Mouse (Mus musculus): Measurements from ENCODE around the gene Klk1. TPM values are rescaled to one million over a fixed set of nuclear protein-coding genes. Genes with fewer than 3 reads are reported as not detected.
"Not testable (repeated sequence)": the region's sequence is repeated elsewhere in the genome, so short reads cannot be mapped to it uniquely, and the experiment has no call there.

Gene Klk1
- polyA plus RNA-seq (2015; fragmentation: Nextera tagmentation; extraction: Ambion mirVana): 0.25 TPM in 1 of 2 replicates, not detected in the other

DNA sequence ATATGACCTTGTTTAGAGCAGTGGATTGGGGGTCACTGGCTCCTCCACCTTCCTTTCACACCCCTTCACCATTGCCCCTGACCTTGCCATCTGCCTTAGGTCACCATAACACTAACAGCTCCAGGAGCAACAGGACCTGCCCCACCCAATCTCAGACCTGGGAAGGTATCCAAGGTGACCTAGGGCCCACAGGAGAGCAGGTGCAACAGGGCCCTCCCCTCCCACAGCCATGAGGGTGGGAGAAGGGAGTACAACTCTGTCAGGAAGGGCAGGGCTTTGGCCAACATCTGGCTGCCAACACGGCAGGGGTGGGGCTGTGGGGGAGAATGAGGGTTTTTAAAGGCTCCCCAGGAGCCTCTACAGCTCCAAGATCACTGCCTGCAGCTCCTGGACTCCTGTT, at the start of gene Klk1:
TSS of gene Klk1 (plus strand) at position 285 of the 400 bp plus-strand sequence.
- WGBS: 45% methylated on average over 1 of the region's 1 CpGs
- H3K4me2 ChIP-seq (ENCODE audit: low read depth, low read length): no peak within 1 kb of the TSS
- H3K9ac ChIP-seq (ENCODE audit: low read length): no peak within 1 kb of the TSS
- H3K27me3 ChIP-seq (ENCODE audit: control insufficient read depth, insufficient read depth, low read length): no peaks in the 10 kb centered on the region; the same call in 1 of the 2 replicates
- ATAC-seq (replicated peaks; ENCODE audit: extremely low read depth, insufficient read depth, low FRiP score): no peak
- no peaks in the 10 kb centered on the region for H3K36me3 ChIP-seq (ENCODE audit: control insufficient read depth, insufficient read depth)
- H3K27ac ChIP-seq (ENCODE audit: low read length): no peak within 1 kb of the TSS
- H3K9me3 ChIP-seq (replicated peaks; ENCODE audit: control insufficient read depth, low read length): no peaks in the 10 kb centered on the region
- H3K4me3 ChIP-seq (ENCODE audit: low read length): no peak within 1 kb of the TSS
- H3K4me1 ChIP-seq (ENCODE audit: control insufficient read depth, insufficient read depth, low read length): no peaks in the 10 kb centered on the region

DNA sequence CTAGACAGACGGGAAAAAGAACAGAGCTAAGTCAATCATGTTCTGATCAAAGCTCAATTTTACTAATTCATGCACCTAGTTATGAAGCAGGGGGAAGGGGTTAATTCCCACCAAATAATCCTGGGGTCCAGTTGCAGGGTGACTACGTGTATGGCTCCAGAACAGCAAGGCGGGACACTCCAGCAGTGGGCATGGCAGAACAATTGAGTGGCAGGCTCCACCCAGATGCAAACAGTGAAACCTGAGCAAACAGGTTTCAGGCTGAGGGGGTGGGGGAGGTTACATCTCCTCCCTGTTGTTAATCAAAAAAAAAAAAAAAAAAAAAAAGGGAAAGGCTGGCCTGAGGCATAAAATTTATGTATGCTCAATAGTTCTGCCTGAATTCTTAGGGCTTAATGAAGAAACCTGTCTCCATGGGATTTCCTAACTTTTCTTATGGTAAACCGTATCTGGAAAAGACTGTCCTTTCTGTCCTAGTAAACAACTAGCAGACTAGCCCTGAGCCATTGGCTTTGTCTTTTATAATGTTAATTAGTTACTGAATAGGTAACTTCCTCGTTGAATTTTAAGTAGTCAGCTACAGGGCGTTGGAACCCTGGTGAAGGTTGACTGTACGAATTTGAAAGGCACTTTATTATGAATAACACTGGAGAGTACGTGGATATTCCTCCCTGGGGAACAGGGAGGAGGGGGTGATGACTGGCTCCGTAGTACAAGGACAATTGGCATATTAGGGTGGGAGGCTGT, 45.7 kb upstream of the Klk1 start:
- H3K4me2 ChIP-seq (ENCODE audit: low read depth, low read length): no peak overlapping the region
- WGBS: 73% methylated on average over 9 of the region's 9 CpGs

DNA sequence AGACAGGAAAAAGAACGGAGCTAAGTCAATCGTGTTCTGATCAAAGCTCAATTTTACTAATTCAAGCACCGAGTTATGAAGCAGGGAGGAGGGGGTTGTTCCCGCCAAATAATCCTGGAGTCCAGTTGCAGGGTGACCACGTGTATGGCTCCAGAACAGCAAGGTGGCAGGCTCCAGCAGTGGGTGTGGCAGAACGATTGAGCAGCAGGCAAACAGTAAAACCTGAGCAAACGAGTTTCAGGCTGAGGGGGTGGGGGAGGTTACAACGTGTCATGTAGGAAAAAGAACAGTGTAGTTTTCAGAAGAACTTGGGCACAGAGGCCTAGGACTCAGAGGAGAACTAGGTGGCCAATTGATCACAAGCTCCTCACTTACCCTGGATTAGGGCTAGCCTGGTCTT, 38.6 kb upstream of the Klk1 start:
- H3K4me2 ChIP-seq (ENCODE audit: low read depth, low read length); H3K4me3 ChIP-seq (ENCODE audit: low read length); ATAC-seq (replicated peaks; ENCODE audit: extremely low read depth, insufficient read depth, low FRiP score); H3K9me3 ChIP-seq (replicated peaks; ENCODE audit: control insufficient read depth, low read length); H3K9ac ChIP-seq (ENCODE audit: low read length); H3K4me1 ChIP-seq (ENCODE audit: control insufficient read depth, insufficient read depth, low read length); H3K27me3 ChIP-seq (ENCODE audit: control insufficient read depth, insufficient read depth, low read length); H3K36me3 ChIP-seq (ENCODE audit: control insufficient read depth, insufficient read depth); H3K27ac ChIP-seq (ENCODE audit: low read length): not testable (repeated sequence)
- 58% methylated on average over 8 of the region's 8 CpGs for WGBS

More for the DNA sequence above, 45.7 kb upstream of the Klk1 start:
- Histone ChIP-seq H3K9me3 (replicated peaks; ENCODE audit: control insufficient read depth, low read length) (no peaks in the 10 kb centered on the region), H3K9ac (ENCODE audit: low read length) (no peak overlapping the region), H3K36me3 (ENCODE audit: control insufficient read depth, insufficient read depth) (no peaks in the 10 kb centered on the region), H3K27me3 (ENCODE audit: control insufficient read depth, insufficient read depth, low read length) (no peaks in the 10 kb centered on the region), H3K4me3 (ENCODE audit: low read length) (no peak overlapping the region), H3K4me1 (ENCODE audit: control insufficient read depth, insufficient read depth, low read length) (no peaks in the 10 kb centered on the region), H3K27ac (ENCODE audit: low read length) (no peak overlapping the region)
- ATAC-seq (replicated peaks; ENCODE audit: extremely low read depth, insufficient read depth, low FRiP score): no peak

DNA sequence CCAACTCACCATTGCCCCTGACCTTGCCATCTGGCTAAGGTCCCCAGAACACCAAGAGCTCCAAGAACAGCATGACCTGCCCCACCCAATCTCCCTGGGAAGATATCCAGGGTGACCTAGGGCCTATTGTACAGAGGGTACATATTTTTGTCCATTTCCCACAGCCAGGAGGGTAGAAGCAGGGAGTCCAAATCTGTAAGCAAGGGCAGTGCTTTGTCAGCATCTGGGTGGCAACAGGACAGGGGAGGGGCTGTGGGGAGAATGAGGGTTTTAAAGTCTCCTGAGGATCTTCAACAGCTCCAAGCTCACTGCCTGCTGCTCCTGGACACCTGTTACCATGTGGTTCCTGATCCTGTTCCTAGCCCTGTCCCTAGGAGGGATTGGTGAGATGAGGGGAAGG, 37.2 kb upstream of the Klk1 start, which contains the start of gene Klk1b24:
TSS of gene Klk1b24 (plus strand) at position 301 of the 400 bp plus-strand sequence.
- H3K4me1 ChIP-seq (ENCODE audit: control insufficient read depth, insufficient read depth, low read length); H3K9ac ChIP-seq (ENCODE audit: low read length); H3K9me3 ChIP-seq (replicated peaks; ENCODE audit: control insufficient read depth, low read length); H3K27ac ChIP-seq (ENCODE audit: low read length); H3K4me3 ChIP-seq (ENCODE audit: low read length); ATAC-seq (replicated peaks; ENCODE audit: extremely low read depth, insufficient read depth, low FRiP score); H3K36me3 ChIP-seq (ENCODE audit: control insufficient read depth, insufficient read depth); H3K4me2 ChIP-seq (ENCODE audit: low read depth, low read length); H3K27me3 ChIP-seq (ENCODE audit: control insufficient read depth, insufficient read depth, low read length): not testable (repeated sequence)

DNA sequence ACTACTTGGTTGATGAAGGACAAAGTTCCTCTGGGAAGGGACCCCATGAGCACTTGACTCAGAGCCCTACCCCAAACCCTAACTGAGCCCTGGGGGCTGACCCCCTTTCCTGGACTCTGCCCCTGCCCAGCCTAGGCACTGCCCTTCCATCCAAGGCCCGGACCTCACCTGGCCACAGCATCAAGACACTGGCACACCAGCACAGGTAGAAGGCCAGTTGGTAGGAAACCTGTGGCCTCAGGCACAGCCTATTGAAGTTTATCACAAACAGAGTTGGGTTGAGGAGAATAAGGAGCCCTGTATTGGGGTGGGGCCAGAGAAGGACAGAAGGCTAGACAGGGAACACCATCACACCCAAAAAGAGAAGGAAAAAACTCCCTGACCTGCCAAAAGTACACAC, 31.7 kb upstream of the Klk1 start:
- not testable (repeated sequence) for H3K4me3 ChIP-seq (ENCODE audit: low read length); H3K4me2 ChIP-seq (ENCODE audit: low read depth, low read length); H3K36me3 ChIP-seq (ENCODE audit: control insufficient read depth, insufficient read depth); H3K27ac ChIP-seq (ENCODE audit: low read length); H3K9ac ChIP-seq (ENCODE audit: low read length); ATAC-seq (replicated peaks; ENCODE audit: extremely low read depth, insufficient read depth, low FRiP score); H3K9me3 ChIP-seq (replicated peaks; ENCODE audit: control insufficient read depth, low read length); H3K4me1 ChIP-seq (ENCODE audit: control insufficient read depth, insufficient read depth, low read length); H3K27me3 ChIP-seq (ENCODE audit: control insufficient read depth, insufficient read depth, low read length)
- 78% methylated on average over 1 of the region's 1 CpGs for WGBS

DNA sequence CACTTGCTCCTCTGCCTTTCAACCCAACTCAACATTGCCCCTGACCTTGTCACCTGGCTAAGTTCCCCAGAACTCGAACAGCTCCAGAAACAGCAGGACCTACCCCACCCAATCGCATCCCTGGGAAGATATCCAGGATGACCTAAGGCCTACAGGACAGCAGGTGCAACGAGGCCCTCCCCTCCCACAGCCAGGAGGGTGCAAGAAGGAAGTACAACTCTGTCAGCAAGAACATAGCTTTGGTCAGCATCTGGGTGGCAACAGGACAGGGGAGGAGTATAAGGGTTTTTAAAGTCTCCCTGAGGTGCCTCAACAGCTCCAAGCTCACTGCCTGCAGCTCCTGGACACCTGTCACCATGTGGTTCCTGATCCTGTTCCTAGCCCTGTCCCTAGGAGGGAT, 27.3 kb upstream of the Klk1 start, which contains the start of gene Klk1b3:
TSS of gene Klk1b3 (plus strand) at position 301 of the 400 bp plus-strand sequence.
- no peaks in the 10 kb centered on the region for H3K9me3 ChIP-seq (replicated peaks; ENCODE audit: control insufficient read depth, low read length)
- H3K4me1 ChIP-seq (ENCODE audit: control insufficient read depth, insufficient read depth, low read length): no peaks in the 10 kb centered on the region
- no peak within 1 kb of the TSS for H3K4me2 ChIP-seq (ENCODE audit: low read depth, low read length)
- no peak within 1 kb of the TSS for H3K9ac ChIP-seq (ENCODE audit: low read length)
- no peaks in the 10 kb centered on the region for H3K36me3 ChIP-seq (ENCODE audit: control insufficient read depth, insufficient read depth)
- H3K27ac ChIP-seq (ENCODE audit: low read length): no peak within 1 kb of the TSS
- no peak within 1 kb of the TSS for H3K4me3 ChIP-seq (ENCODE audit: low read length)
- ATAC-seq (replicated peaks; ENCODE audit: extremely low read depth, insufficient read depth, low FRiP score): no peak
- no peaks in the 10 kb centered on the region for H3K27me3 ChIP-seq (ENCODE audit: control insufficient read depth, insufficient read depth, low read length)
- 47% methylated on average over 3 of the region's 3 CpGs for WGBS

DNA sequence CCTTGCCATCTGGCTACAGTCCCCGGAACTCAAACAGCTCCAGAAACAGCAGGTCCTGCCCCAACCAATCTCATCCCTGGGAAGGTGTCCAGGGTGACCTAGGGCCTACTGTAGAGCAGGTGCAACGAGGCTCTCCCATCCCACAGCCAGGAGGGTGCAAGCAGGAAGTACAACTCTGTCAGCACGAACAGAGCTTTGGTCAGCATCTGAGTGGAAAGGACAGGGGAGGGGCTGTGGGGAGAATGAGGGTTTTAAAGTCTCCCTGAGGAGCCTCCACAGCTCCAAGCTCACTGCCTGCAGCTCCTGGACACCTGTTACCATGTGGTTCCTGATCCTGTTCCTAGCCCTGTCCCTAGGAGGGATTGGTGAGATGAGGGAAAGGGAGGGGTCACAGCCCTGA, 18.0 kb upstream of the Klk1 start, which contains the start of gene Klk1b4:
TSS of gene Klk1b4 (plus strand) at position 301 of the 400 bp plus-strand sequence.
- H3K9me3 ChIP-seq (replicated peaks; ENCODE audit: control insufficient read depth, low read length); H3K27me3 ChIP-seq (ENCODE audit: control insufficient read depth, insufficient read depth, low read length); H3K4me2 ChIP-seq (ENCODE audit: low read depth, low read length); H3K4me1 ChIP-seq (ENCODE audit: control insufficient read depth, insufficient read depth, low read length); H3K9ac ChIP-seq (ENCODE audit: low read length); H3K36me3 ChIP-seq (ENCODE audit: control insufficient read depth, insufficient read depth); ATAC-seq (replicated peaks; ENCODE audit: extremely low read depth, insufficient read depth, low FRiP score); H3K4me3 ChIP-seq (ENCODE audit: low read length); H3K27ac ChIP-seq (ENCODE audit: low read length): not testable (repeated sequence)
- 46% methylated on average over 3 of the region's 3 CpGs for WGBS

DNA sequence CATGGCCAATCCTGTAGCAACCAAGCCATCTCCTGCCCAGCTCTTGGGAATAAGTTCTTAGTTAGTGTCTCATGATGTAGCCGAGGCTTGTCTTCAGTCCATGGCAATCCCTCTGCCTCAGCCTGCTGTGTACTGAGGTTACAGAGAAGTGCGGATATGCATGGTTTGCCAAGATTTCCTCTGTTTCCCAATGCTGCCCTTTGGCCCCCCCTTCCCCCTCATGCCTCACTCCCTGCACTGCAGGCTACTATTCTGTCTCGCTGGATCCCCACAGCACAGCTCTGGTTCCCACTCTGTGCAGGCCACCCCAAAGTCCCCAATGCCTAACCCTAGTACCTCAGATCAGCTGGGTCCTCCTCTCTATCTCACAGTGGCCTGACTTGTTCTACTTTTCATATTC, 16.9 kb upstream of the Klk1 start:
- ATAC-seq (replicated peaks; ENCODE audit: extremely low read depth, insufficient read depth, low FRiP score): no peak
- 61% methylated on average over 3 of the region's 3 CpGs for WGBS

DNA sequence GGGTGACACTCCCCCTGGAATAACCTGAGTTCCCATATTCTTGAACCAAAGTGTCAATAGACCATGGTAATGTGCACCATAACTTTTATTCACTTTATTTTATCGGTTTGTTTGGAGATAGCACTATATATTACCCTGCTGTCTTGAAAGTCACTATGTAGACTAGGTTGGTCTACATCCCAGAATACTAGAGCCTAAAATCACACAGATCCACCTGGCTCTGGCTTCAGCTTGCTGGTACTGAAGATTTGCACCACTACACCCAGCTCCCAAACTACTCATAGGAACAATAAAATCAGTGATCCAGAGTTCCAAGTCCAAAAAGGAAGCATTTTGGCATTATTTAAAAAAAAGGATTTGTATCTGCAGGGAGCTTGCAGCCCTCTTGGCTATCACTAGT, 9.5 kb upstream of the Klk1 start, which contains the start of gene Klk1b5:
TSS of gene Klk1b5 (plus strand) at position 301 of the 400 bp plus-strand sequence.
- H3K9ac ChIP-seq (ENCODE audit: low read length): no peak within 1 kb of the TSS
- no peak within 1 kb of the TSS for H3K4me3 ChIP-seq (ENCODE audit: low read length)
- H3K4me1 ChIP-seq (ENCODE audit: control insufficient read depth, insufficient read depth, low read length): no peaks in the 10 kb centered on the region
- ATAC-seq (replicated peaks; ENCODE audit: extremely low read depth, insufficient read depth, low FRiP score): no peak
- no peaks in the 10 kb centered on the region for H3K36me3 ChIP-seq (ENCODE audit: control insufficient read depth, insufficient read depth)
- H3K4me2 ChIP-seq (ENCODE audit: low read depth, low read length): no peak within 1 kb of the TSS
- H3K27ac ChIP-seq (ENCODE audit: low read length): no peak within 1 kb of the TSS
- WGBS: 67% methylated on average over 1 of the region's 1 CpGs
- no peaks in the 10 kb centered on the region; the same call in 1 of the 2 replicates for H3K27me3 ChIP-seq (ENCODE audit: control insufficient read depth, insufficient read depth, low read length)
- no peaks in the 10 kb centered on the region for H3K9me3 ChIP-seq (replicated peaks; ENCODE audit: control insufficient read depth, low read length)

More for the DNA sequence above, 16.9 kb upstream of the Klk1 start:
- H3K4me3 ChIP-seq (ENCODE audit: low read length): no peak overlapping the region
- H3K4me2 ChIP-seq (ENCODE audit: low read depth, low read length): no peak overlapping the region
- H3K27me3 ChIP-seq (ENCODE audit: control insufficient read depth, insufficient read depth, low read length): no peaks in the 10 kb centered on the region
- H3K9me3 ChIP-seq (replicated peaks; ENCODE audit: control insufficient read depth, low read length): no peaks in the 10 kb centered on the region
- no peaks in the 10 kb centered on the region for H3K36me3 ChIP-seq (ENCODE audit: control insufficient read depth, insufficient read depth)
- H3K9ac ChIP-seq (ENCODE audit: low read length): no peak overlapping the region
- no peak overlapping the region for H3K27ac ChIP-seq (ENCODE audit: low read length)
- no peaks in the 10 kb centered on the region for H3K4me1 ChIP-seq (ENCODE audit: control insufficient read depth, insufficient read depth, low read length)
